Mouse (Mus musculus) forebrain, embryonic 10.5 days (tissue): ENCODE measurements at regions not wholly inside any gene's neighbourhood (a gene's known extent, or its start where the extent isn't known, plus 50 kb on each side); places are given as distances from the start of the nearest gene placed in this dataset.

Experiments used
- DNase-seq: peaks from one replicate; pipeline ENCODE4 v3.0.0-alpha.2; 2017; ENCODE audit warnings: low spot score; ENCODE audit errors: extremely low spot score
- H3K27ac ChIP-seq: fragments of 300-500 bp; sonication (generic); 2 replicates; pipeline ENCODE4 v1.5.1; 2016; ENCODE audit warnings: mild to moderate bottlenecking
- H3K27me3 ChIP-seq: fragments of 300-500 bp; sonication (generic); 2 replicates; pipeline ENCODE4 v1.6.1; 2016; ENCODE audit warnings: mild to moderate bottlenecking; ENCODE audit not compliant: poor library complexity, severe bottlenecking
- H3K36me3 ChIP-seq: fragments of 300-500 bp; sonication (generic); replicated peaks from 2 replicates; pipeline ENCODE4 v1.6.1; 2016; ENCODE audit warnings: mild to moderate bottlenecking, moderate library complexity
- H3K4me1 ChIP-seq: fragments of 300-500 bp; sonication (generic); 2 replicates; pipeline ENCODE4 v1.6.1; 2016
- H3K4me3 ChIP-seq: fragments of 300-500 bp; sonication (generic); 2 replicates; pipeline ENCODE4 v1.5.1; 2016; ENCODE audit warnings: mild to moderate bottlenecking, moderate library complexity
- H3K9me3 ChIP-seq: fragments of 300-500 bp; sonication (generic); 2 replicates; pipeline ENCODE4 v1.6.1; 2016; ENCODE audit warnings: mild to moderate bottlenecking, moderate library complexity
- WGBS: fragments of 180-500 bp; shearing (Covaris S2); methylation state at CpG from one replicate; pipeline ENCODE4 v1.1.7; 2016; 5-methylcytosine and 5-hydroxymethylcytosine counted together

- no peaks in the 10 kb centered on the region for H3K4me1 ChIP-seq
- H3K9me3 ChIP-seq, result no peaks in the 10 kb centered on the region
- H3K36me3 ChIP-seq, result no peaks in the 10 kb centered on the region
- H3K27me3 ChIP-seq, result no peaks in the 10 kb centered on the region
- no peak for DNase-seq
- no peak overlapping the region for H3K4me3 ChIP-seq
- no peak overlapping the region for H3K27ac ChIP-seq
- WGBS, result 92% methylated on average over 4 of the region's 4 CpGs
Measured at GRCm38 (mm10) chr17:52077951-52078350, 244.9 kb upstream of the Satb1 start.

GRCm38 (mm10) chr17:52076746-52077145 is 243.7 kb upstream of the Satb1 start:
- Histone ChIP-seq H3K4me1 (no peaks in the 10 kb centered on the region), H3K27ac (no peak overlapping the region), H3K36me3 (no peaks in the 10 kb centered on the region), H3K27me3 (no peaks in the 10 kb centered on the region), H3K9me3 (no peaks in the 10 kb centered on the region), H3K4me3 (no peak overlapping the region)
- no peak for DNase-seq
- 87% methylated on average over 2 of the region's 2 CpGs for WGBS

- 88% methylated on average over 2 of the region's 2 CpGs for WGBS
- Histone ChIP-seq H3K9me3 (no peaks in the 10 kb centered on the region), H3K4me3 (no peak overlapping the region), H3K4me1 (no peaks in the 10 kb centered on the region), H3K36me3 (no peaks in the 10 kb centered on the region), H3K27ac (no peak overlapping the region), H3K27me3 (no peaks in the 10 kb centered on the region)
- no peak for DNase-seq
Measured at GRCm38 (mm10) chr17:52067721-52068120, 234.6 kb upstream of the Satb1 start.

- Histone ChIP-seq H3K4me3 (no peak overlapping the region), H3K4me1 (no peaks in the 10 kb centered on the region)
- 91% methylated on average over 5 of the region's 5 CpGs for WGBS
Measured at GRCm38 (mm10) chr17:52064618-52065017, 231.5 kb upstream of the Satb1 start.

GRCm38 (mm10) chr17:52063121-52063520 is 230.0 kb upstream of the Satb1 start:
- no peaks in the 10 kb centered on the region for H3K4me1 ChIP-seq
- no peak overlapping the region for H3K4me3 ChIP-seq
- no peak for DNase-seq
- H3K9me3 ChIP-seq, result no peaks in the 10 kb centered on the region
- H3K36me3 ChIP-seq, result no peaks in the 10 kb centered on the region
- no peaks in the 10 kb centered on the region for H3K27me3 ChIP-seq
- no peak overlapping the region for H3K27ac ChIP-seq
- WGBS, result 91% methylated on average over 4 of the region's 4 CpGs

More at GRCm38 (mm10) chr17:52064618-52065017, 231.5 kb upstream of the Satb1 start:
- Histone ChIP-seq H3K27ac (no peak overlapping the region), H3K27me3 (no peaks in the 10 kb centered on the region), H3K36me3 (no peaks in the 10 kb centered on the region), H3K9me3 (no peaks in the 10 kb centered on the region)
- DNase-seq, result no peak

GRCm38 (mm10) chr17:52062096-52062665 is 229.1 kb upstream of the Satb1 start:
- Histone ChIP-seq H3K4me3 (no peak overlapping the region), H3K9me3 (no peaks in the 10 kb centered on the region), H3K36me3 (no peaks in the 10 kb centered on the region), H3K27me3 (no peaks in the 10 kb centered on the region), H3K4me1 (no peaks in the 10 kb centered on the region), H3K27ac (no peak overlapping the region)
- 85% methylated on average over 11 of the region's 11 CpGs for WGBS
- no peak for DNase-seq

GRCm38 (mm10) chr17:52036479-52036878 is 203.4 kb upstream of the Satb1 start:
- Histone ChIP-seq H3K36me3 (no peaks in the 10 kb centered on the region), H3K27me3 (no peaks in the 10 kb centered on the region), H3K4me3 (no peak overlapping the region), H3K4me1 (peaks cover 8% of the 10 kb centered on the region; the same call in 1 of the 2 replicates), H3K9me3 (no peaks in the 10 kb centered on the region), H3K27ac (no peak overlapping the region)
- no peak for DNase-seq
- 90% methylated on average over 4 of the region's 4 CpGs for WGBS

GRCm38 (mm10) chr17:52031079-52031478 is 198.0 kb upstream of the Satb1 start:
- WGBS, result 93% methylated on average over 8 of the region's 8 CpGs
- H3K27ac ChIP-seq, result no peak overlapping the region
- H3K4me3 ChIP-seq, result no peak overlapping the region
- DNase-seq, result no peak
- H3K27me3 ChIP-seq, result no peaks in the 10 kb centered on the region
- H3K4me1 ChIP-seq, result no peaks in the 10 kb centered on the region
- H3K36me3 ChIP-seq, result no peaks in the 10 kb centered on the region
- no peaks in the 10 kb centered on the region for H3K9me3 ChIP-seq

GRCm38 (mm10) chr17:51986920-51987319 is 153.8 kb upstream of the Satb1 start:
- peaks cover 7% of the 10 kb centered on the region; the same call in 1 of the 2 replicates for H3K4me1 ChIP-seq
- 61% methylated on average over 8 of the region's 8 CpGs for WGBS
- no peak overlapping the region for H3K4me3 ChIP-seq

GRCm38 (mm10) chr17:51986212-51986611 is 153.1 kb upstream of the Satb1 start:
- WGBS, result 77% methylated on average over 14 of the region's 14 CpGs
- Histone ChIP-seq H3K27me3 (no peaks in the 10 kb centered on the region), H3K36me3 (no peaks in the 10 kb centered on the region), H3K27ac (no peak overlapping the region), H3K4me1 (peaks cover 7% of the 10 kb centered on the region; the same call in 1 of the 2 replicates), H3K4me3 (no peak overlapping the region), H3K9me3 (no peaks in the 10 kb centered on the region)
- no peak for DNase-seq

More at GRCm38 (mm10) chr17:51986920-51987319, 153.8 kb upstream of the Satb1 start:
- H3K36me3 ChIP-seq, result no peaks in the 10 kb centered on the region
- no peak overlapping the region for H3K27ac ChIP-seq
- no peaks in the 10 kb centered on the region for H3K9me3 ChIP-seq
- H3K27me3 ChIP-seq, result no peaks in the 10 kb centered on the region
- no peak for DNase-seq

- Histone ChIP-seq H3K4me3 (no peak overlapping the region), H3K27me3 (no peaks in the 10 kb centered on the region), H3K36me3 (no peaks in the 10 kb centered on the region), H3K9me3 (no peaks in the 10 kb centered on the region), H3K27ac (no peak overlapping the region), H3K4me1 (no peaks in the 10 kb centered on the region)
- WGBS, result 94% methylated on average over 2 of the region's 2 CpGs
- no peak for DNase-seq
Measured at GRCm38 (mm10) chr17:51979126-51979525, 146.0 kb upstream of the Satb1 start.

- Histone ChIP-seq H3K36me3 (no peaks in the 10 kb centered on the region), H3K9me3 (no peaks in the 10 kb centered on the region), H3K27me3 (no peaks in the 10 kb centered on the region), H3K4me1 (no peaks in the 10 kb centered on the region), H3K4me3 (no peak overlapping the region), H3K27ac (no peak overlapping the region)
- 48% methylated on average over 3 of the region's 3 CpGs for WGBS
- DNase-seq, result no peak
Measured at GRCm38 (mm10) chr17:51971444-51971843, 138.4 kb upstream of the Satb1 start.

- WGBS, result 92% methylated on average over 11 of the region's 11 CpGs
- no peak for DNase-seq
- Histone ChIP-seq H3K9me3 (no peaks in the 10 kb centered on the region), H3K27me3 (no peaks in the 10 kb centered on the region), H3K4me3 (no peak overlapping the region), H3K4me1 (no peaks in the 10 kb centered on the region), H3K36me3 (no peaks in the 10 kb centered on the region), H3K27ac (no peak overlapping the region)
Measured at GRCm38 (mm10) chr17:51966573-51967284, 133.6 kb upstream of the Satb1 start.
